Mouse (Mus musculus) lung, adult 2 months (tissue): ENCODE results near the gene Serhl.

ENCODE experiments used
- CTCF ChIP-seq: fragments of 200-500 bp; IDR thresholded peaks from 2 replicates; pipeline ENCODE4 v1.5.1; 2011; ENCODE audit warnings: mild to moderate bottlenecking, low read length, control low read depth; ENCODE audit not compliant: insufficient read depth
- POLR2A ChIP-seq: fragments of 200-500 bp; IDR thresholded peaks from 2 replicates; pipeline ENCODE4 v1.6.1; 2011; ENCODE audit warnings: low read depth, mild to moderate bottlenecking, control low read depth, low read length, borderline replicate concordance; ENCODE audit errors: extremely low read depth

DNA sequence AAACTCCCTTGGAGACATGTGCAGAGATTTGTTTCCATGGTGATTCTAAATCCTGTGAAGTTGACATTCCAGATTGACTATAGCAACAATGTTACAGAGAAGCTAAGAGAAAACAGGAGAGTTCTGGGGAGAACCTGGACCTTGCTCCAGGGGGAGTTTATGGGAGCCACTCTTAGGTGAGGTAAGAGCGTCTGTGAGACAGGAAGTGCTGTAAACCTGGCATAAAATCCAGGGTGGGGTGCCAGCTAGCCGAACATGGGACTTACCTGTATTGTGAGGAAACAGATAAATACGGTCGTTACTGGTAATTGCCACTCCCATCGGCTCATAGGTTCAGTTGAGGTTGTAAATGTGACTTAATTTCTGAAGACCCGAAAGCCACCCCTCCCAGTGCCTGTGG is 17.1 kb downstream of the Serhl start:
- TF ChIP-seq POLR2A (no peak), CTCF (no peak)
